Mouse (Mus musculus) megakaryocyte-erythroid progenitor cell, adult 5-6 weeks (primary cell): ENCODE data around the gene Gm20696. TPM values are rescaled to one million over a fixed set of nuclear protein-coding genes. Genes with fewer than 3 reads are reported as not detected.
A peak's percentile ranks its signal among the peaks of the same experiment; 100 is the strongest.

Source experiments
- ATAC-seq: replicated peaks from 2 replicates; pipeline ENCODE4 v1.8.0; 2016; ENCODE audit warnings: mild to moderate bottlenecking, inconsistent platforms; ENCODE audit not compliant: severe bottlenecking, poor library complexity, low FRiP score, low TSS enrichment
- total RNA-seq, 2 experiments: library from RNA; stranded (forward) in 1 of 2; stranded (reverse) in 1 of 2; fragments of 200-1000, 215-1000 nt in 1 of 2; fragments of >200 nt in 1 of 2; fragmentation: Nextera tagmentation in 1 of 2; gene quantifications; 2 replicates each; pipeline ENCODE4 v1.2.3; 2014 to 2017

Gene Gm20696
- total RNA-seq (2014; fragmentation: Nextera tagmentation) (5.7 and 21.7 TPM in 2 replicates), total RNA-seq (2017) (0.94 and 1.4 TPM in 2 replicates)

- ATAC-seq, result peak; percentile 31
Observed at GRCm38 (mm10) chr6:99666318-99667171, at the start of gene Gm20696, which contains the start of gene Eif4e3. Gm20696 (minus strand) TSS chr6:99666797. Eif4e3 (minus strand) TSS chr6:99666771.

DNA sequence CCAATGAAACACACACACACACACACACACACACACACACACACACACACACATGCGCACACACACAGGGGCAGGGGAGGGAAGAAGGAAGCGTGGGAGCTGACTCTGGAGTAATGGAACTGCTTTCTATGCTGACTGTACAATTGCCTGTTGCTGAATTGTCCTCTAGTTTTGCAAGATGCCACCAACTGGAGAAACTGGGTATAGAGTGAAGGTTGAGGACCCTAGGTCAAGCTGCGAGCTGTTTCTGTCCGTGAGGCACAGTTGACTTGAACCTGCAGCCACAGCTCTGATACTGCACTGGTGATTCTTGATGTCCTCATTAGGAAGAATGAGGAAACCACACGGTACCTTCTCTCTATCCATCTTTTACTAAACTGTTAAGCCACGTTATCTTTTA, 49.3 kb upstream of the Gm20696 start:
- no peak for ATAC-seq

GRCm38 (mm10) chr6:99715191-99715590, 48.6 kb upstream of the Gm20696 start:
- no peak for ATAC-seq

DNA sequence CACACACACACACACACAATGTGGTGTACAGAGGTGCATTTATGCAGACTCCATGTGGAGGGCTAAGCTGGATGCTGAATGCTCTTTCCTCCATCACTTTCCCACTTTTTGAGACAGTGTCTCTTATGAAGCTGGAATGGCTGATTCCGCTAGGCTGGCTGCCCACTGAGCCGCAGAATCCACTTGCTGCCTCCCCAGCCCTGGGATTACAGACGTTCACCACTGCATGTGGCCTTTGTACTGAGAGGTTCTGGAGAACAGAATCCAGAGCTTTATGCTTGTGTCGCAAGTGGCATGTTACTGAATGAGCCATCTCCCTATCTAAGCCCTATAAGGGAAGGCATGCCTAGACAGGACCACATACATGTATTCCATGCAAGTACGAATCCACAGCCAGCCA, 46.7 kb upstream of the Gm20696 start:
- no peak for ATAC-seq

DNA sequence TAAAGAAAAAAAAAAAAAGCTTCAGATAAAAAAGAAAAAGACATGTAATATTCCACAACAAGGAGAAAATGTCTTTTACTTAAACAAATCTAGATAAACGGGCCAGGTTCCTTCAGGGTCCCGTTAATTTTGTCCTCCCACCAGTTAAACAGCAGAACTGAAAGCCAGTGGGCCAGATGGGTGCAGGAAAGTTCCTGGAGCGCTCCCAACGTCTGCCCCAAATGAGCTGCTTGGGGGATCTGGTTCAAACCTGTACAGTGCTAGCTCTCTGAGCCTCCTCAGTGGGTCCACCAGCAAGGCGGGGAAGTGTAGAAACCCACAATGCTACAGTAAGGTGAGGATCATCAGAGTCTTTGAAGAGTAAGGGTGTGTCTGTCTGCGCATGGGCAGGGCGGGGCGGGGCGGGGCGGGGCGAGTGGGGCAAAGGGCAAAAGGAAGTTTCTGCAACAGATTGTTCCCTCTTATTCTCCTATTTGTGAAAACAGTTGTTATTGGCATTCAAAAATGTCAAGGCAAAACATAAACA, 45.0 kb upstream of the Gm20696 start:
- no peak for ATAC-seq

DNA sequence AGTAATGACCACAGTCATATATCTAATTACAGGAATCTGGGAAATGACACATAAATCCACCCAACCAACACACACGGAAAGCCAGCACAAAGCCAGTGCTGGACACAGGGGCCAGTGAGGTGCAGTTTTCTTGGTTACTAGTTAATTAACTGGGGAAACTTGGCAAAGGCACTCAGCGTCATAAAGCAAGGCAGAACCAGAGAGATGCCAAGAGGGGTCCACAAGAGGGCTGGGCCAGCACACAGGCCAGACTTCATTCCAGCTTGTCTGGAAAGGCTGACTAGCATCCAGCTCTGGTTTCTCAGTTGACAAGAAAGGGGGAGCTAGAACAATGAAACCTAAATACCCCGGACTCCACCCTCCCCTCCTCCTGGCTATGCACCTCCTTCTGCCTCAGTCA, 33.9 kb upstream of the Gm20696 start:
- no peak for ATAC-seq

DNA sequence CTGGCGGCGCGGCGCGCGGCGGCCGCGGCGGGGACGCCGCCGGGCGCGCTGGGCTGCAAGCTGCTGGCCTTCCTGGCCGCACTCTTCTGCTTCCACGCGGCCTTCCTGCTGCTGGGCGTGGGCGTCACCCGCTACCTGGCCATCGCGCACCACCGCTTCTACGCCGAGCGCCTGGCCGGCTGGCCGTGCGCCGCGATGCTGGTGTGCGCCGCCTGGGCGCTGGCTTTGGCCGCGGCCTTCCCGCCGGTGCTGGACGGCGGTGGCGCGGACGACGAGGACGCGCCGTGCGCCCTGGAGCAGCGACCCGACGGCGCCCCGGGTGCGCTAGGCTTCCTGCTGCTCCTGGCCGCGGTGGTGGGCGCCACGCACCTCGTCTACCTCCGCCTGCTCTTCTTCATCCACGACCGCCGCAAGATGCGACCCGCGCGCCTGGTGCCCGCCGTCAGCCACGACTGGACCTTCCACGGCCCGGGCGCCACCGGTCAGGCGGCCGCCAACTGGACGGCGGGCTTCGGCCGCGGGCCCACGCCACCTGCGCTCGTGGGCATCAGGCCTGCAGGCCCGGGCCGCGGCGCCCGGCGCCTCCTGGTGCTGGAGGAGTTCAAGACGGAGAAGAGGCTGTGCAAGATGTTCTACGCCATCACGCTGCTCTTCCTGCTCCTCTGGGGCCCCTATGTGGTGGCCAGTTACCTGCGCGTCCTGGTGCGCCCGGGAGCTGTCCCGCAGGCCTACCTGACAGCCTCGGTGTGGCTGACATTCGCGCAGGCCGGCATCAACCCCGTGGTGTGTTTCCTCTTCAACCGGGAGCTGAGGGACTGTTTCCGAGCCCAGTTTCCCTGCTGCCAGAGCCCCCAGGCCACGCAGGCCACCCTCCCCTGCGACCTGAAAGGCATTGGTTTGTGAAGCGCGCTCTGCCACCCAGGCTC, 26.6 kb upstream of the Gm20696 start:
- no peak for ATAC-seq

- ATAC-seq, result no peak
Observed at GRCm38 (mm10) chr6:99692206-99692915, 25.8 kb upstream of the Gm20696 start, which contains the start of gene Gpr27. Gpr27 (plus strand) TSS chr6:99692679.

- no peak for ATAC-seq
Observed at GRCm38 (mm10) chr6:99691666-99692205, 25.1 kb upstream of the Gm20696 start.

- ATAC-seq, result peak; percentile 84
Observed at GRCm38 (mm10) chr6:99688513-99688912, 21.9 kb upstream of the Gm20696 start.

GRCm38 (mm10) chr6:99684899-99685298, 18.3 kb upstream of the Gm20696 start:
- ATAC-seq, result peak; percentile 67

DNA sequence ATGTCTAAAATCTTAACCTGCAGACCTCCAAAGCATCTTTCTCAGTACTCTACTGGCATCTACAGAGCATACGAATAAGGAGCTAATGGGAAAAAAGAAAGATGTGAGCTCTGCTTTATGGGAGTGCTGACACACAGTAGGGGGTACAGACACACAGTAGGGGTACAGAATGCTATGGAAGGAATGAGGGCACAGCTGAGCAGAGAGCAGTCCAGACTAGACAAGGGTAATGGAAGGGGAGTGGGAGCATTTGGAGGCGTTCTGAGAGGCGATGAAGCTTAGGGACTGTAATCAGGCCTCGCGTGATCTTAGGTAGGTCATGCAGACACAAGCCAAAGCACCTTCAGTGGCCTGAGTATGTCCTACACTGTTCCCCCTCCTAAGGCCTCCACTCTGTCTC, 17.4 kb upstream of the Gm20696 start:
- no peak for ATAC-seq

- ATAC-seq, result no peak
Observed at GRCm38 (mm10) chr6:99678108-99678507, 11.5 kb upstream of the Gm20696 start.

DNA sequence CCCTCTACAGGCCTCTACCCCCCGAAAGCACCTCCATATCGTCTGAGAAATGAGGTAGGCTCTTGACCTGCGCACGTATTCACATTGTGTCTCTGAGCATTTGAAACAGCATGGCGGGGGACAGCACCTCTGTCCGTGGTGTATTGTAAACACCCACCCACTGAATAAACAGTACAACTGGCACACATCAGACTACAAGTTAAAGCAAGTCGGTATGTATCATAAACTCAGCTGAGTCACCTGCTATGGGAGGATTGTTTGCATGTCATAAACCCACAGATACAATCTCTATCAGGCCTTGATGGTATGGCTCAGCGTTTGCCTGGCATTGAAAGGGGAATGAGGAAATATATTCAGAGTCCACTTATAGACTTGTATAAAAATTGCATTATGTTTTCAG, 10.7 kb upstream of the Gm20696 start:
- ATAC-seq, result no peak

- no peak for ATAC-seq
Observed at GRCm38 (mm10) chr6:99674482-99674881, 7.9 kb upstream of the Gm20696 start.

GRCm38 (mm10) chr6:99671768-99672167, 5.2 kb upstream of the Gm20696 start:
- ATAC-seq, result no peak

- ATAC-seq, result peak; percentile 75
Observed at GRCm38 (mm10) chr6:99670481-99671119, 4.0 kb upstream of the Gm20696 start.

DNA sequence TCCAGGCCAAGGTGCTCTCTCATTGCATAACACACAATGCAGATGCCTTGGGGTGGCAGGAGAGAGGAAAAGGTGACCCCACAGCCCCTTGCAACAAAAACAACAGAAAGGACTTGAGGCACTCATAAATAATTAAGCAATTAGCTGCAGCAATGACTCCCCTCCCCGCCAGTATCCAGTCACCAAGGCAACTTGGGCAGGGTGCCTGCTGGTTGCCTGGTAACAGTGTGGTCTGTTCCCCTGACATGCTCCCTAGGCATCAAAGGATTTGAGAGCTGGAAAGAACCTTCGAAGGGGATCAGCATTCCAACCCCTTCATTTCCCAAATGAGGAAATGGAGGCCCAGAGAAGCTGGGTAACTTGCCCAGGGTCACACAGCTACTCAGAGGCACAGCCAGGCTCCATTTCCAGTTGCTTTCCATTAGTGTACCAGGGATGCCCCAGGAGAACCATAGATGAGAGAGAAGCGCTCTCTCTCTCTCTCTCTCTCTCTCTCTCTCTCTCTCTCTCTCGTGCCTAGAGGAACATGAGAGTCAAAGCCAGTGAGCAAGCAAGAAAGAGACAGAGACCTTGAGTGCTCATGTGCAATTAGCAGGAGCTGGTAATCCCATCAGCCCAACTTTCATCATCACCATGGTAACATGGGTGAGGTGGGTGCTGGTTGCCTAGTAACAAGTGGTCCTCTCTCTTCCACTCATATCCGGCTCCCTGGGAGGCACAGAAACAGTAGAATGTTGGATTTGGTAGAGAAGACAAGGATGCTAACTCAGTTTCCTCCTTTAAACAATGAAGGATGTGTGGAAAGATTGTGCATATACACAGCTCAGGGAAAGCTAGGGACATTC, 3.1 kb upstream of the Gm20696 start:
- ATAC-seq, result no peak
